Mouse (Mus musculus): Measurements from ENCODE around the gene Tas1r3.

- TF ChIP-seq TBP (IDR thresholded peaks at IDR 0.05; ENCODE audit: low read depth, low read length) (no peak), POLR2A (IDR thresholded peaks at IDR 0.05; ENCODE audit: control insufficient read depth in 1 of 2, insufficient read depth in 1 of 2, low read depth in 1 of 2, low read length in 2 of 2, poor library complexity in 1 of 2) (no peak), GATA1 (IDR thresholded peaks at IDR 0.05; ENCODE audit: low read depth, low read length) (no peak), EP300 (IDR thresholded peaks at IDR 0.05; ENCODE audit: low read depth in 1 of 2, low read length in 2 of 2) (no peak), CTCF (IDR thresholded peaks at IDR 0.05 in 2 of 3, conservative IDR thresholded peaks at IDR 0.05 in 1 of 3; ENCODE audit: control insufficient read depth in 1 of 3, insufficient read depth in 1 of 3, low read depth in 2 of 3, low read length in 3 of 3, poor library complexity in 1 of 3, severe bottlenecking in 1 of 3) (no peak), ZC3H11A (IDR thresholded peaks at IDR 0.05; ENCODE audit: low read depth, low read length) (no peak), E2F4 (IDR thresholded peaks at IDR 0.05; ENCODE audit: borderline replicate concordance, low read depth, low read length) (no peak), TCF12 (IDR thresholded peaks at IDR 0.05; ENCODE audit: low read depth, low read length) (no peak)
Measured at GRCm38 (mm10) chr4:155906125-155906524, 43.0 kb upstream of the Tas1r3 start.

All from MEL (cell line).